Mouse (Mus musculus): ENCODE data around the gene Yod1. TPM values are rescaled to one million over a fixed set of nuclear protein-coding genes. Genes with fewer than 3 reads are reported as not detected.

Yod1 gene
- total RNA-seq, 2 experiments from 2014 or later, result 15.3 to 17.6 TPM

DNA sequence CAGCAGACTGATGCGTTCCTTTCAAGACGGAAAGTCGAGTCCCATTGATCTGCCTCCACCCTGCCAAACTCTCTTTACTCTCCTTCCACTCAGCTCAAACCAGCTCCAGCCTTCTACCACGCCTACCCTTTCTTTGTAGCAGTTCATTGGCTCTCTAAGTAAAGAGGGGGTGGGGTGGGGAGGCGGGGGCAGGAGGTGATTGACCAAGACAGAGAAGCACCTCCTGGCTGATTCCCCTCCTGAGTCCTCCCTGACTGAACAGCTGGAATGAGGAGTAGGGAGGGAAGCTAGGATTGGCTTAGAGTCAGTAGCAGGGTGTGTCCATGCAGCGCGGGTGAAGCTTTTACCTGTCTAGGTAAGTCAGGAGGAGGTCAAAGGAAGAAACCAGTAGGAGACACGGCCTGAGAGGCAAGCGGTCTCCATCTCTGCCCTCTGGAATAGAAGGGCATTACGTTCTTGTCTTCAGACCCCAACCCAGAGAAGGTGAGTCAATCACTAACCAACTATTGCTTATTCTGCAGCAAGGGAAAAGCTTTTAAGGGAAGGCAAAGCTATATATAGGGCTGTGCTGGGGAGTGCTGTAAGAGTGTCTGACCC, 14.7 kb downstream of the Yod1 start, which contains the start of gene AA986860:
Gene AA986860 (plus strand): TSS at position 236 of the 597 bp plus-strand sequence.
- DNase-seq (ENCODE audit: extremely low spot score in 1 of 2, low spot score in 1 of 2), result no peak

DNA sequence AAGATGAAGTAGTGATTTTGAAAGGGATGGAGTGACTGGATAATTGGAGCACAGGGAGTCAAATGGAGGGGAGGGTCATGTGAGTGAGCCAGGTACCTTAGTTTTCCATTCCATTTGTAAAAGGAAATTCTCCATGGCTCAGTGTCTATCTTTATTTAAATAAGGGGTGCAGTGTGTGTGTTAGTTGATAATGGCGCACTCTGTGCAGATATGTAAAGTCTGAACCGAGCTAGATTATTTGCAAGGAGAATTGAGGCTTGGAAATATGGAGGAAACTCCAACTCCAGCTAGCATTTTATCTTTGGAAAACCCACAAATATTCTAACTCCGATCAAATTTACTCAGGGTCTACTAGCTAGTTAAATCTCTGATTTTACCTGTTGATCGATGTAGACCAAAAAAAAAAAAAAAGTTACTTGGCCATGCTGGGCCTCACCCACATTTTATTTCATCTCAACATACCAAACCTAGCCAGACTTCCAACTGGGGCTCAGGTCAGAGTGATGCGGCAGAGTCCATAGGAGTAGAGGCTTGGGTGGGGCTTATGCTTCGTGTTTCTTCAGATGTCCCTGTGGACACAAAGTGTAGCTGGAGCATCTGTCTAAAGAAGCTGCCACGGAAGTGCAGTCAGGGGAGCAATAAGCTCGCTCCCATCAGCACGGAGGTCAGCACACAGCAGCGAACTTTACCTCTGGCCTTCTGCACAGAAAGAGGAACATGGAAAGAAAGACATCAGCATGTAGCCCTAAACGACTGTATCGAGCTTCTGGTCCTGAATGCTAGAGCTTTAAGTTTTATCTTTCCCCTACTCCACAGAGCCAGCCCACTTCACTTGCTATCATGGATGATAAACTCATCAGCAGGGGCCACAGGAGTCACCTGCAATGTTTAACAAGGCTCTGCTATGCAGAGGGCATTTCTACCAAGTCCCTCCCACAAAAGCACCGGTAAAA, 15.9 kb downstream of the Yod1 start:
- no peak for DNase-seq (ENCODE audit: extremely low spot score in 1 of 2, low spot score in 1 of 2)

DNA sequence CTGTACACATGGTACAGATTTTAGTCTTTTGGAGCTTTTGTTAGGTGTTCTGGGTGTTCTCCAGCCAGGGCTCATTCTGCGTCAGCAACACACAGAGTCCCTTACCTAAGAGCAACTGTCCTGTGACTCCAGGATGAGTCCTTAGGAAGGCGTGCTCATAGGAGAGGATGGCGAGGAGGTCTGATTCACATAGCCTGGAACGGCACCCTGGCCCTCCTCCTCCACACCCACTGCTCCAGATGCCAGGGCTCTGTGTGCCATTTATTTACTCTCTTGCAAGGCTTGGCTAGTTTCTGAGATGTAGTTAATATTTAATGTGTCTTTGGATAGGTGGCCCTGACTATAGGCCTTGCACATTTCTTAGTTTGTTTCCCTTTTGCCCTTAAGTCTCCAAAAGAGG, 16.5 kb downstream of the Yod1 start:
- no peak for DNase-seq (ENCODE audit: extremely low spot score in 1 of 2, low spot score in 1 of 2)

- DNase-seq (ENCODE audit: extremely low spot score in 1 of 2, low spot score in 1 of 2), result no peak
Observed at GRCm38 (mm10) chr1:130734452-130734851, 17.3 kb downstream of the Yod1 start.

DNA sequence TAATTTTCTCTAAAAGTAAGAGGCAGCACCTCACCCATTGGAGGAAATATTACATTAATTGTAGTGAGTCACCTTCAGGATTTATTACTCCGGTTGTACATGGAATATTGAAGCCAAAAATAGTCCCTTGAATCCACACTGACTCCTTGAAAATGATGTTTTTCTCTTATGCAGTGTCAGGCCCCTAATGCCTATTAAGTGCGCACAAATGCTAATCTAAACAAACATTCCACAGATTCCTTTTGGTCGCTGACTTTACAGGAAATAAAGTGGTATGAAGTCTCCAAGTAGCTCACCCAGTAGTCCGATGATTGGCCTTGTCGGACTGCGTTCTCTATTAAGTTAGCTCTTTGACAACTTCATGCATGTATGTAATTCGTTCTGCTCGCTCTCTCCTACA, 17.7 kb downstream of the Yod1 start:
- no peak for DNase-seq (ENCODE audit: extremely low spot score in 1 of 2, low spot score in 1 of 2)

DNA sequence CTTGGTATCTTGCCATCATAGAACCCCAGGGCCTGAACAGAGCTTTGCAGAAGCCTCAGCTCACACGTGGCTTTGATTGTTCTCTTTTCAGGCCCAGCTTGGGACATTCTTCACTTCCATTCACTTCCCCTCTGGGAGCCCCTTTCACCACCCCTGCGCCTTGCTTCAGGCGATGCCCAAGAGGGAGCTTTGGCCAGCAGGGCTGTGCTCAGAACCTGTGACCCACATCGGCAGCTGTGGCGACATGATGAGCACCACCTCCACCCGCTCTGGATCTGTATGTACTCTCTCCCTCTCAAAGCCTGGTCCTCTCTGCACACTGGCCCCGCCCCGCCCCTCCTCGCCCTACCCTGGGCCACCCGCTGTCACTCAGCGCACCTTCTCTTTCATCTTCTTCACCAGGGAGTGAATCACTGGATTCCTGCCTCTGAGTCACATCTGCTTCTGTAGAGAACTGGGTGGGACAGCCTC, 20.3 kb downstream of the Yod1 start:
- DNase-seq (ENCODE audit: extremely low spot score in 1 of 2, low spot score in 1 of 2), result no peak

GRCm38 (mm10) chr1:130737916-130738315, 20.8 kb downstream of the Yod1 start:
- no peak for DNase-seq (ENCODE audit: extremely low spot score in 1 of 2, low spot score in 1 of 2)

DNA sequence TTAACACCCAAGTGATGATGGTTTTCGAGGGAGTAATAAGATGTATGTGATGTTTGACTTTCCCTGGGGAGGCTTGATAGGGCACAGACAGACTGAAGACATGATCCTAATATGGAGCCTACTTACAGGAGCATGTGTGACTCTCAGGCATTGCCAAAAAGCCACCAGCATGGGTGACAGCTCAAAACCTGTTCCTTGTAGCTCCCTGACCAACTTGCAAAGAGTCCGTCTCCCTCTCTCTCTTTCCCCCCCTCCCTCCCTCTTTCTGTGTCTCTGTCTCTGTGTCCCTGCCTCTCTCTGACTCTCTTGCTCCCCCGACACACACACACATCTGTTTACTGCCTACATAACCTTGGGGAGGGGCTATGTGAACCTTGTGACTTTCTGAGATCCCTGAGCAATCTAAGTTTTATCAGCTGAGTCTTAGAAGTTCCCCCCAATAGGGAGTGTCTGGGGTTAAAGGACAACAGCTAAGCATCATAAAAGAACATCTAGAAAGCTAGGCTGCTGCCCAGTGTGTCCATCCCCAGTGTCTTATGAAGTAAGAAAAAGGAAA, 21.5 kb downstream of the Yod1 start:
- DNase-seq (ENCODE audit: extremely low spot score in 1 of 2, low spot score in 1 of 2), result no peak

DNA sequence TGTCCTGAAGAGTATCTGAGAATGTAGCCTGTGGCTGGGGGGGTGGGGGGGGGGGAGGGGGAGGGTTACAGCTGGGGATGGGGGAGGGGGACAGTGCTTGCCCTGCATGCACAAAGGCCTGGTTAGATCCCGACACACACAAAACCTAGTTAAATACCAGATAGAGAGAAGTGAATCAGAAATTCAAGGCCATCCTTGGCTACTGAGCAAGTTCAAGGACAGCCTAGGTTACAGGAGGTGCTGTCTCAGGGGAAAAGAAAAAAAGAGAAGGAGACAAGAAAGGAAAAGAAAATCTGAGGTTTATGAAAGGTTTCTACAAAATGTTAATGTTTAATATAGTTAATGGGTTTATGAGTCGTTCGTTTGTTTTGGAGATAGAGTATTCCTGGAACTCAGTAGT, 22.5 kb downstream of the Yod1 start:
- DNase-seq (ENCODE audit: extremely low spot score in 1 of 2, low spot score in 1 of 2), result no peak

DNA sequence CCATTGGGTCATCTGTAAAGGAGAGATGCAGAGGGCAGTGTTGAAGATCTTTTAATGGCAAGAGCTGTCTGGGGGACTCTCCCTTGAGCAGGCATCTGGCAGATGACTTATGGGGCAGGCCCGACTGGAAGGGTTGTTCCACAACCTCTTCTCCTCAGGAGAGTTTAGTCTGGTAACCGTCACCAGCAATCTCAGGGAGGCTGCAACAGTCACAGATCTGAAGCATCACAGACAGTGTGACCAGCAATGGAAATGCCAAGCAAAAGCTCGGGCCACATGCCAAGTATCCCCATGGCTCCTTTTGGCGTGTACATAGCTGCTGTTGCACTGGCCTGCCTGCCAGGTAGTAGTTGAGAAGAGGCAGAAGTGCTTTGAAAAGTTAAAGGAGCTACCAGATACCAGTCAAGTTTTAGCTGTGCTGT, 23.1 kb downstream of the Yod1 start:
- peak in 1 of 2 experiments; percentile 22 for DNase-seq (ENCODE audit: extremely low spot score in 1 of 2, low spot score in 1 of 2)

DNA sequence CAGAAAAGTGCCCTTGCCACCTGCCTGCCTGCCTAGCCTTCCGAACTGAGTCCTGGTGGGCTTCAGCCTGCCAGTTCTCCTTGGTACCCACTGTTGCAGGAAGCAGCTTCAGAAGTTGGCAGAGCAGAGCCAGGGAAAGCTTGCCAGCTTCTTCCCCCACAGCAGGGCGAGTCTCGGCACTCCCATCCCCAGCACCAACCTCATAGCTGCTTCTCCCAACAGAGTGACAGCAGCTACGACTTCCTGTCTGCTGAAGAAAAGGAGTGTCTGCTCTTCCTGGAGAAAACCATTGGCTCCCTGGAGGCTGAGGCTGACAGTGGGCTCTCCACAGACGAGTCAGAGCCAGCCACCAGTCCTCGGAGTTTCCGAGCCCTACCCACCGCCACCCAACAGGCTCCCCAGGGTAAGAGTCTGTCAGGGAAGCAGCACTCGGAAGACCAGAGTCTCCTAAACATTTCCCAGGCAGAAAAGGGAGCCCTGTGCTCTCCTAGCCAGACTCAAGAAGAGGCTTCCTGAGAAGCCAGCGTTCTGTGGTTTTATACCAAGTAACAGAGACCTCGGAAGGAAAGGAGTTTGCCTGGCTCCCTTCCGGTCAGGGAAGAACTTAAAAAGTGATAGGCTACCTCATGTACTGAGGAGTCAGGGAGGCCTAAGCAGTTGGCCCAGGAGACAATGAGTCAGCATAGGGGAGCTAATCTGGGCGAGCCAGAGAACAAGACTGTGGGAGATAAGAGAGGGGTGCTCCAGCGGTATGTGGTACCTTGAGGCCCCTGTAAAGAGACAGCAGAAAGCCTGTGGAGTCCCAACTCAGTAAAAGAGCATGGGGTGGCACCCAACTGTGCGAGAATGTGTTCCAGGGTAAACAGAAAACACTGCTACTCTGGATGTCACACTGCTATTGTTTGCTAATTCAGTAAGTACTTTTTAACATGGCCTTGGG, 23.9 kb downstream of the Yod1 start:
- DNase-seq (ENCODE audit: extremely low spot score in 1 of 2, low spot score in 1 of 2), result peak in 1 of 2 experiments; percentile 8

- DNase-seq (ENCODE audit: extremely low spot score in 1 of 2, low spot score in 1 of 2), result no peak
Observed at GRCm38 (mm10) chr1:130742201-130742600, 25.1 kb downstream of the Yod1 start.

DNA sequence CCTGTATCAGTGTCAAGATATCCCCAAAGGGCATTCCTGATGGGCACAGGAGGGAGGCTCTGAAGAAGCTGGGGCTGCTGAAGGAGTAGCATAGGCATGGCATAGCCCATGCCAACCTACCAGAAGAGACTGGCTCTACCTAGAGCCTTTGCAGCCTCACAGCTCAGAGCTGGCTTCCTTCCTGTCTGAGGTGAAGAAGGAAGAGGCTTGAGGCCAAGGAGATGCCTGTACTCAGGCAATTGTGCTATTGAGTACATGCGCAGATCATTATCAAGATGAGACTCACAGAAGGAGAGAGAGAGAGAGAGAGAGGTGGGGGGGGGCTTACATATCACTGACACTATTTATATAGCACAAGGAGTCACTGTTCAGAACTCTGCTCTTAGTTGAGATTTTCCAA, 26.6 kb downstream of the Yod1 start:
- DNase-seq (ENCODE audit: extremely low spot score in 1 of 2, low spot score in 1 of 2), result no peak

GRCm38 (mm10) chr1:130744217-130744616, 27.1 kb downstream of the Yod1 start:
- no peak for DNase-seq (ENCODE audit: extremely low spot score in 1 of 2, low spot score in 1 of 2)

DNA sequence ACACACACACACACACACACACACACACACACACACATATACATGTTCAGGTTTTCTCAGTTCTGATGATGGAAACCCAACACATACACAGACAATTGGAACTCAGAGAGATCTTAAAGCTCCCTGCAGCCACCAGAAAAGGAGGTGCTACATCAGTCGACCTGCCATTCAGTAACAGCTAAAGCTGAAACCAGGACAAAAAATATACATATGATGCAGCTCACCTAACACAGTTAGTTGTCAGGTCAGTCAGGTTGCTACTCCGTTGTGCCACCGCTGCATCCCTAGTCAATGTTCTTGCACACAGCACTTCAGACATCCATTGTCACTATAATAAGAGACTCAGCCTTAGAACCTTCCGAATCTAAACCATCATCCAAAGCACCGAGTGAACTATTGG, 27.8 kb downstream of the Yod1 start:
- DNase-seq (ENCODE audit: extremely low spot score in 1 of 2, low spot score in 1 of 2), result no peak

- no peak for DNase-seq (ENCODE audit: extremely low spot score in 1 of 2, low spot score in 1 of 2)
Observed at GRCm38 (mm10) chr1:130745591-130745990, 28.5 kb downstream of the Yod1 start.

- no peak for DNase-seq (ENCODE audit: extremely low spot score in 1 of 2, low spot score in 1 of 2)
Observed at GRCm38 (mm10) chr1:130746819-130747218, 29.7 kb downstream of the Yod1 start.

DNA sequence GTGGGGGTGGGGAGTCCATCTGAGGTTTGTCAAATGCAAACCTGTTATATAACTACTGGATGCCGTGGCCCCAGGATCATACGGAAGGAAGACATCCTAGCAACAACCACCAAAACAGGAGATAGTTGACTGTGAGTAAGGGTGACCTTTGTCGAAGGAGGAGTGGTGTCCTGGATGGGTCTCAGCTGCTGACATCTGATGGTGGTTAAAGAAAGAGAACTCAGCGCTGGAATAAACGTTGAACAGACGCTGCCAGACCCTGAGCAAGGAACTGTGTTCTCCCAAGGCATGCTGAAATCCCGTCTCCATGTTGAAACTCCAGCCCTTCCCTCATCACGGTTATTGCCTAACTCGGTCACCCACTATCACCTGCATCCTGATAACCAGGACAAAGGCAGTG, 42.6 kb downstream of the Yod1 start:
- no peak for DNase-seq (ENCODE audit: extremely low spot score in 1 of 2, low spot score in 1 of 2)

DNA sequence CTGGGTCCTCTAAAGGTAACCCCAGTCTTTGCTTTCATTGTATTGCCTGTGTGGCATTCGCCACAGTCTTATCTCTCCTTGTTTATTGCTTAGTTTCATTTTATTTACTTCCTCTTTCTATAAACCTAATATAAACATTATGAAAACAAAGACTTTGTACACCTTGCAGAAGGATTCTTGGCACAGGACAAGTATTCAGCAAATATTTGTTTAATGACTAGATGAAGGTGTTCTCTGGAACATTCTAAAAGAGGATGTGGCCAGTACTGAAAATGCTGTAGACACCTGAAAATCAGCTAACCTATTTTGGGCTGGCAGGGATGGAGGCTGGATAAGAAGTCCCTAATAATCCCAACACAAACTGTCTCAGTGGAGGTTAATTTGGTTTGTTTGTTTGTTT, 44.5 kb downstream of the Yod1 start:
- DNase-seq (ENCODE audit: extremely low spot score in 1 of 2, low spot score in 1 of 2), result no peak

DNA sequence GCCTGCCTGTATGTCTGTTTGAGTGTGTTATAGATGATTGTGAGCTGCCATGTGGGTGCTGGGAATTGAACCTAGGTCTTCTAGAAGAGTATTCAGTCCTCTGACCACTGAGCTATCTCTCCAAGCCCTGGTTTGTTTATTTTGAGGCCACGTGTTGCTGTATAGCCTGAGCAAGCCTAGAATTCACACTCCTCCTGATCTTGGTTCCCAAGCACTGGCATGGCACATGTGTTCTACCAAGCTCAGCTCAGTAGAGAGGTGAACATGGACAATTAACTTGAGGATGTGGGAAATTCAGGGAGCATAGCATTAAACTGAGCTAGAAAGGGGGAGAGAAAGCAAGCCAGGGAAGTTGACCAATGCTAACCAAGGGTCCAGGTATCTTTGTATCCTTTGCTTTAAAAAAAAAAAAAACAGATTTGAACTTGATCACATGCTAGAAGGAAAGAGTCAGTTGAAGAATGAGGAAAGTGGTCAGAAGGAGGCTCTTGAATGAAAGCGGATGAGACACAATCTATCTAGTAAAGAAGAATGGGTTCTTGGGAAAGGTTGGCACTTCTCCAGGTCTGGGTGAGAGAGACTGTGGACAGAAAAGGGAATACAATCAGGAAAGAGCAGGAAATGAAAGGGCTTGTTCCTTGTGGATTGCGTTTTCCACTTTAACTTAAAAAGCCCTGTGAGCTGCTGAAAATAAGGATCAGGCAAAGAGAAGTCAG, 45.1 kb downstream of the Yod1 start:
- no peak for DNase-seq (ENCODE audit: extremely low spot score in 1 of 2, low spot score in 1 of 2)

Data from layer of hippocampus, postnatal 25 days (tissue).